Mouse (Mus musculus): ENCODE results near the gene Cyp2w1.

GRCm38 (mm10) chr5:139320424-139320823, 32.0 kb upstream of the Cyp2w1 start:
- TF ChIP-seq CTCF (IDR thresholded peaks at IDR 0.05; ENCODE audit: control insufficient read depth, insufficient read depth, insufficient replicate concordance, low read depth, low read length) (no peak), POLR2A (IDR thresholded peaks at IDR 0.05; ENCODE audit: control insufficient read depth, low read depth, low read length) (no peak)

Measured in testis, adult 2 months (tissue).